Mouse (Mus musculus): Measurements from ENCODE around the gene Echdc1.
"Not testable (repeated sequence)": the region's sequence is repeated elsewhere in the genome, so short reads cannot be mapped to it uniquely, and the experiment has no call there.

The Echdc1 gene

GRCm38 (mm10) chr10:29313064-29313638 lies at the start of gene Echdc1:
Gene Echdc1 (plus strand): TSS chr10:29313166.
- DNase-seq = peak; percentile 91

GRCm38 (mm10) chr10:29281736-29282135 lies 31.2 kb upstream of the Echdc1 start:
- no peak for DNase-seq

GRCm38 (mm10) chr10:29285757-29286156 lies 27.2 kb upstream of the Echdc1 start:
- DNase-seq = no peak

- DNase-seq = no peak
These were observed 10.7 kb upstream of the Echdc1 start for GRCm38 (mm10) chr10:29302230-29302629.

- DNase-seq = no peak
These were observed 1.3 kb upstream of the Echdc1 start for GRCm38 (mm10) chr10:29311480-29312219.

GRCm38 (mm10) chr10:29313905-29314304 lies 939 bp downstream of the Echdc1 start:
- DNase-seq = no peak

GRCm38 (mm10) chr10:29324817-29325216 lies 11.9 kb downstream of the Echdc1 start:
- no peak for DNase-seq

- peak; percentile 19 for DNase-seq
These were observed 20.9 kb downstream of the Echdc1 start for GRCm38 (mm10) chr10:29333836-29334235.

GRCm38 (mm10) chr10:29338355-29339056 lies 25.5 kb downstream of the Echdc1 start:
- peak; percentile 74 for DNase-seq

- DNase-seq = no peak
These were observed 31.3 kb downstream of the Echdc1 start for GRCm38 (mm10) chr10:29344232-29344631.

GRCm38 (mm10) chr10:29346638-29347037 lies 33.7 kb downstream of the Echdc1 start:
- DNase-seq = no peak

GRCm38 (mm10) chr10:29351420-29351819 lies 38.5 kb downstream of the Echdc1 start:
- DNase-seq = no peak

GRCm38 (mm10) chr10:29352575-29352974 lies 39.6 kb downstream of the Echdc1 start:
- DNase-seq = no peak

GRCm38 (mm10) chr10:29354183-29354582 lies 41.2 kb downstream of the Echdc1 start:
- no peak for DNase-seq

- no peak for DNase-seq
These were observed 48.1 kb downstream of the Echdc1 start for GRCm38 (mm10) chr10:29361095-29361463.

GRCm38 (mm10) chr10:29361464-29362196 lies 48.7 kb downstream of the Echdc1 start:
- DNase-seq = peak; percentile 94

- no peak for DNase-seq
These were observed 49.4 kb downstream of the Echdc1 start, which contains the start of gene Rnf146 for GRCm38 (mm10) chr10:29362197-29362900. Gene Rnf146 (minus strand): TSS chr10:29362442.

GRCm38 (mm10) chr10:29374065-29374464 lies 61.1 kb downstream of the Echdc1 start:
- DNase-seq = no peak

- no peak for DNase-seq
These were observed 68.6 kb downstream of the Echdc1 start for GRCm38 (mm10) chr10:29381558-29381957.

- not testable (repeated sequence) for DNase-seq
These were observed 81.9 kb downstream of the Echdc1 start for GRCm38 (mm10) chr10:29394890-29395289.
